Mouse (Mus musculus): ENCODE measurements around the gene Dlk2.

GRCm38 (mm10) chr17:46267511-46267910 is 29.7 kb upstream of the Dlk2 start:
- TF ChIP-seq CTCF (IDR thresholded peaks at IDR 0.05; ENCODE audit: extremely low read depth, insufficient read depth, insufficient read length, insufficient replicate concordance) (no peak), POLR2A (IDR thresholded peaks at IDR 0.05; ENCODE audit: low read depth, low read length) (no peak)
